In the genomic region with DNA sequence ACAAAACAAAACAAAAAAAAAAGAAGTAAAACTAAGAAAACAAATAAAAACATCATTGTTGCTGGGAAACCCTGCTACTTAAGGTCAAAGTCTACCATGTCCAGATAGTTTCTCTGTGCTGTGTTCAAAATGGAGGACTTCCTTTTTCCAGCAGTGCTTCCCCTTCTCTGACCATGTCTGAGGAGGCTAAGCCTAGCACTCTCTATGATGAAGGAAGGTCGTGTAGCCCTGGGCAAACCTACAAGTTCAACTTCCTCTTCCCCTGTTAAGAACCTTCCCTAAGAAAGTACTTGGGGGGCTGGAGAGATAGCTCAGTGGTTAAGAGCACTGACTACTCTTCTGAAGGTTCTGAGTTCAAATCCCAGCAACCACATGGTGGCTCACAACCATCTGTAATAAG, we compare ENCODE assay signal across 30 mouse cellular contexts. TPM values are rescaled to one million over a fixed set of nuclear protein-coding genes. Genes with fewer than 3 reads are reported as not detected.
DNase-seq lines count a peak whose midpoint lies in the region; ATAC-seq and TF ChIP-seq lines count a peak whose summit lies in the region.
"Had no signal": no experiment of that assay in that cellular context is flagged by ENCODE, and none has a peak within 500 bp of the region (broad histone marks: within the 10 kb centered on the region; RNA-seq: fewer than 3 reads in every experiment).

No protein-coding gene starts in this region.

- TF ChIP-seq POLR2A in kidney, adult 2 months (IDR thresholded peaks at IDR 0.05; ENCODE audit: low read depth, low read length): no peak
- TF ChIP-seq POLR2A in lung, adult 2 months (IDR thresholded peaks at IDR 0.05; ENCODE audit: borderline replicate concordance, extremely low read depth, low read depth, low read length): no peak

- no peaks in the 10 kb centered on the region for H3K36me3 ChIP-seq in kidney, adult 2 months (ENCODE audit: control insufficient read depth, insufficient read depth, low read length)
- H3K36me3 ChIP-seq: embryonic facial prominence, embryonic 15.5 days; heart, embryonic 12.5 days; limb, embryonic 15.5 days; midbrain, embryonic 13.5 days; neural tube, embryonic 12.5 days; stomach, embryonic 15.5 days had no signal

- H3K27me3 ChIP-seq in kidney, adult 2 months (replicated peaks; ENCODE audit: control insufficient read depth, insufficient read depth, low read length): no peaks in the 10 kb centered on the region
- H3K27me3 ChIP-seq: embryonic facial prominence, embryonic 15.5 days; heart, embryonic 12.5 days; limb, embryonic 15.5 days; midbrain, embryonic 13.5 days; neural tube, embryonic 12.5 days; stomach, embryonic 15.5 days had no signal

- no peak overlapping the region for H3K27ac ChIP-seq in kidney, adult 2 months (ENCODE audit: insufficient read depth, low read depth, low read length)
- H3K27ac ChIP-seq: embryonic facial prominence, embryonic 15.5 days; hindbrain, embryonic 10.5 days; left cerebral cortex, adult 2 months; limb, embryonic 15.5 days; neural tube, embryonic 12.5 days; stomach, embryonic 15.5 days had no signal

- H3K4me3 ChIP-seq in kidney, adult 2 months (ENCODE audit: insufficient read depth, low read depth, low read length): no peak overlapping the region
- no peak overlapping the region for H3K4me3 ChIP-seq in lung, adult 2 months (replicated peaks; ENCODE audit: extremely low read depth, low read depth, low read length)
- H3K4me3 ChIP-seq: embryonic facial prominence, embryonic 15.5 days; heart, embryonic 12.5 days; hindbrain, embryonic 10.5 days; left cerebral cortex, adult 2 months; limb, embryonic 15.5 days; megakaryocyte, embryonic 14.5 days; midbrain, embryonic 13.5 days; neural tube, embryonic 12.5 days; stomach, embryonic 15.5 days had no signal

- no peaks in the 10 kb centered on the region for H3K4me1 ChIP-seq in kidney, adult 2 months (ENCODE audit: control insufficient read depth, insufficient read depth, low read length)
- no peaks in the 10 kb centered on the region; the same call in 1 of the 2 replicates for H3K4me1 ChIP-seq in lung, adult 2 months (ENCODE audit: control insufficient read depth, insufficient read depth, low read length)
- H3K4me1 ChIP-seq: embryonic facial prominence, embryonic 15.5 days; heart, embryonic 12.5 days; limb, embryonic 15.5 days; neural tube, embryonic 12.5 days; stomach, embryonic 15.5 days had no signal

- ATAC-seq in inflammation-experienced regulatory T-cells, adult 6 months: no peak
- ATAC-seq: forebrain, embryonic 14.5 days; hindbrain, embryonic 16.5 days; intestine, embryonic 16.5 days had no signal

- no peak for TF ChIP-seq CTCF in kidney, adult 2 months (conservative IDR thresholded peaks at IDR 0.05; ENCODE audit: insufficient read depth, insufficient read length, low read depth, low read length)
- TF ChIP-seq CTCF in lung, adult 2 months (IDR thresholded peaks at IDR 0.05; ENCODE audit: insufficient read depth, low read length): no peak

- 74% methylated on average over 1 of the region's 1 CpGs for WGBS in kidney, adult 2 months
- 56% methylated on average over 1 of the region's 1 CpGs for WGBS in lung, adult 2 months

- DNase-seq in kidney, adult 2 months: peak; percentile 8
- no peak for DNase-seq in kidney, postnatal 10 days
- DNase-seq in lung, postnatal 36 days: peak; percentile 23
- no peak for DNase-seq in lung, adult 2 months
- peak; percentile 38 to 44 for DNase-seq in monocyte, adult 2 months (ENCODE audit: low read depth in 1 of 2, low spot score in 2 of 2)
- no peak for DNase-seq in cerebellum, postnatal 36 days
- no peak for DNase-seq in cerebellum, adult 8-10 months
- DNase-seq: adrenal gland, postnatal 36 days; cerebellum, adult 18-20 months; cerebellum, postnatal 25 days; gastrocnemius, postnatal 10 days; heart, postnatal 10 days; kidney, postnatal 36 days; left cerebral cortex, postnatal 4 days; retina, postnatal 1 day; right cerebral cortex, postnatal 25 days; thymus, adult 18-20 months had no signal

RNA-seq across cellular contexts. Expression of a gene that starts 57.3 kb away (rescaled TPM):
- not detected in 2 replicates for polyA plus RNA-seq in kidney, adult 2 months (2012; rRNA removed)
- polyA plus RNA-seq in lung, adult 2 months (2012; rRNA removed): 0.11 TPM in 1 of 2 replicates, not detected in the other
- not detected for polyA plus RNA-seq in inflammation-experienced regulatory T-cells, adult 6 months (2017; shearing (Covaris generic))
- polyA plus RNA-seq: forebrain, embryonic 14.5 days; hindbrain, embryonic 10.5 days; hindbrain, embryonic 16.5 days; intestine, embryonic 16.5 days; limb, embryonic 15.5 days; midbrain, embryonic 13.5 days; neural tube, embryonic 12.5 days; stomach, embryonic 15.5 days had no signal

Comparison
In these comparisons a context has a peak if more than half of its experiments do, and no peak if none do; other contexts are left out.
1. DNase-seq: peak in kidney, adult 2 months (single experiment), lung, postnatal 36 days (single experiment) and monocyte, adult 2 months (2 of 2); none in kidney, postnatal 10 days (single experiment), lung, adult 2 months (single experiment), cerebellum, postnatal 36 days (0 of 2) and cerebellum, adult 8-10 months (single experiment).